Mouse (Mus musculus) liver, embryonic 16.5 days (tissue): Measurements from ENCODE around the gene Il17rc. TPM values are rescaled to one million over a fixed set of nuclear protein-coding genes. Genes with fewer than 3 reads are reported as not detected.

Experiments
- ATAC-seq: fragments of 200-750 bp; cut with Nextera tagmentation; 2 replicates; pipeline ENCODE4 v1.8.0; 2017; ENCODE audit warnings: low read depth, mild to moderate bottlenecking, moderate number of reproducible peaks, moderate library complexity
- H3K27ac ChIP-seq: fragments of 300-500 bp; sonication (generic); 2 replicates; pipeline ENCODE4 v1.5.1; 2014; ENCODE audit warnings: mild to moderate bottlenecking, low read length
- H3K27me3 ChIP-seq: fragments of 300-500 bp; sonication (generic); 2 replicates; pipeline ENCODE4 v1.6.1; 2014; ENCODE audit warnings: low read depth, low read length, mixed read lengths; ENCODE audit not compliant: control insufficient read depth, insufficient read depth
- H3K36me3 ChIP-seq: fragments of 300-500 bp; sonication (generic); 2 replicates; pipeline ENCODE4 v1.6.1; 2014; ENCODE audit warnings: mild to moderate bottlenecking; ENCODE audit not compliant: control insufficient read depth, insufficient read depth
- H3K4me1 ChIP-seq: fragments of 300-500 bp; sonication (generic); 2 replicates; pipeline ENCODE4 v1.6.1; 2014; ENCODE audit warnings: low read depth, low read length, mixed read lengths; ENCODE audit not compliant: control insufficient read depth
- H3K4me2 ChIP-seq: fragments of 300-500 bp; sonication (generic); 2 replicates; pipeline ENCODE4 v1.6.1; 2014; ENCODE audit warnings: low read depth, low read length, mixed read lengths
- H3K4me3 ChIP-seq: fragments of 300-500 bp; sonication (generic); 2 replicates; pipeline ENCODE4 v1.5.1; 2014; ENCODE audit warnings: low read depth, mild to moderate bottlenecking, low read length
- H3K9ac ChIP-seq: fragments of 300-500 bp; sonication (generic); 2 replicates; pipeline ENCODE4 v1.6.1; 2014; ENCODE audit warnings: low read depth, low read length
- H3K9me3 ChIP-seq: fragments of 300-500 bp; sonication (generic); replicated peaks from 2 replicates; pipeline ENCODE4 v1.6.1; 2016; ENCODE audit warnings: low read length; ENCODE audit not compliant: control insufficient read depth
- WGBS: fragments of 180-500 bp; shearing (Covaris S2); extraction: QIAGEN DNeasy Blood & Tissue Kit; methylation state at CpG from one replicate; pipeline ENCODE4 v1.1.7; 2014; ENCODE audit not compliant: insufficient replicate concordance; 5-methylcytosine and 5-hydroxymethylcytosine counted together
- polyA plus RNA-seq: library from polyadenylated mRNA; unstranded; fragments of >200 nt; fragmentation: Nextera tagmentation; extraction: Ambion mirVana; gene quantifications from 2 replicates; pipeline ENCODE4 v1.2.1, GENCODE M21; 2015

Il17rc gene
- polyA plus RNA-seq, 1 experiment from 2014 or later = 11.9 TPM

- H3K27me3 ChIP-seq = no peaks in the 10 kb centered on the region
- H3K9me3 ChIP-seq = no peaks in the 10 kb centered on the region
- ATAC-seq = no peak
- H3K4me2 ChIP-seq = no peak overlapping the region
- H3K36me3 ChIP-seq = no peaks in the 10 kb centered on the region
- H3K9ac ChIP-seq = no peak overlapping the region
- 48% methylated on average over 3 of the region's 3 CpGs for WGBS
- H3K27ac ChIP-seq = no peak overlapping the region
- H3K4me3 ChIP-seq = no peak overlapping the region
- H3K4me1 ChIP-seq = no peaks in the 10 kb centered on the region
Observed at GRCm38 (mm10) chr6:113433661-113434060, 37.6 kb upstream of the Il17rc start.

GRCm38 (mm10) chr6:113434691-113435090 is 36.5 kb upstream of the Il17rc start:
- H3K27ac ChIP-seq = no peak overlapping the region
- no peaks in the 10 kb centered on the region for H3K9me3 ChIP-seq
- no peaks in the 10 kb centered on the region for H3K36me3 ChIP-seq
- H3K4me2 ChIP-seq = no peak overlapping the region
- no peak for ATAC-seq
- H3K9ac ChIP-seq = no peak overlapping the region
- no peaks in the 10 kb centered on the region for H3K27me3 ChIP-seq
- 50% methylated on average over 7 of the region's 7 CpGs for WGBS
- no peaks in the 10 kb centered on the region for H3K4me1 ChIP-seq
- H3K4me3 ChIP-seq = no peak overlapping the region

DNA sequence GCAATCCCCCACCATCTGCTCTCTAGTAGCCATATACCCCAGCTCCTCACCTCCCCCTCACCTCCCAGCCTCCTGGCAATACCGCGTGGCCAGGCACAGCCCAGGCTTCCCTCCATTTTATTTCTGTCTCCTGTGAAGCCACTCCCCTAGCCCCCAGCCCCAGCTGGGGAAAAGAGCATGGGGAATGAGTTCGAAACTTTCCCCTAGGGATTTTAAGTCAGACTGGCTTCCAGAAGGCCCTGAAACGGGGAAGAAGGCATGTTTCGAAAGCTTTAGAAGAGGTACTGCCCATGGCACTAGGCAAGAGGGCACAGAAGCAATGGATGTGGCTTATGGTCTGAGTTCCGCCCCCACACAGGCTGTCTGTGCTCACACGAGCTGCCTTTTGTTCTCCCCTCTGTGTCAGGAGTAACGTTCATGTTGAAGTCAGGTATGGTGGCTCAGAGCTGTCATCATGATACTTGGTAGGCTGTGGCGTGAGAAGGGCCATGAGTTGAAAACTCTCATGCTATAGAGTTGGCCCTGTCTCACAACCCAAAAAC is 35.5 kb upstream of the Il17rc start, which contains the start of gene Cidec:
Cidec (minus strand) TSS at position 97 of the 542 bp plus-strand sequence.
- WGBS = 53% methylated on average over 9 of the region's 9 CpGs
- Histone ChIP-seq H3K27ac (no peak within 1 kb of the TSS), H3K27me3 (no peaks in the 10 kb centered on the region), H3K36me3 (no peaks in the 10 kb centered on the region), H3K4me1 (no peaks in the 10 kb centered on the region), H3K9me3 (no peaks in the 10 kb centered on the region), H3K4me2 (no peak within 1 kb of the TSS), H3K4me3 (no peak within 1 kb of the TSS), H3K9ac (no peak within 1 kb of the TSS)
- no peak for ATAC-seq

DNA sequence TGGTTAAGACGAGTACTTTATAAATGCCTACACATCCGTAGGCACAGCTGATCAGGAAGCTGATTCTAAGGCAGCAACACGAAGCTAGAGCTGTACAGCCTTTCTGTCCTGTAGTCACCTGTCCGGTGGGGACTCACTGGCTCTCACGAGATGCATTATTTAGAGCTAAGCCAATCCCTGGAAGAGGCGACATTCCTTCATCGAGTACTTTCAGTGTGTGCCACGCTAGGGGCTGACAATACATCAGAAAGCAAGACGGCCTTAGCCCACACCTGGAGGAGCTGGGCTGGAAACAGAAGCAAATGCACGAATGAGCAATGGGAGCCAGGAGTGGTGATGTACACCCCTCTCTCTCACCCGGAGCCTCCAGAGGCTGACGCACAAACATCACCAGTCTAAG is 34.1 kb upstream of the Il17rc start:
- Histone ChIP-seq H3K4me3 (no peak overlapping the region), H3K9me3 (no peaks in the 10 kb centered on the region), H3K27ac (no peak overlapping the region), H3K4me2 (no peak overlapping the region), H3K36me3 (no peaks in the 10 kb centered on the region), H3K27me3 (no peaks in the 10 kb centered on the region), H3K4me1 (peaks cover 3% of the 10 kb centered on the region; the same call in 1 of the 2 replicates), H3K9ac (no peak overlapping the region)
- 64% methylated on average over 12 of the region's 12 CpGs for WGBS
- ATAC-seq = no peak

GRCm38 (mm10) chr6:113438721-113439430 is 32.4 kb upstream of the Il17rc start:
- Histone ChIP-seq H3K9me3 (no peaks in the 10 kb centered on the region), H3K4me1 (peaks cover 15% of the 10 kb centered on the region), H3K4me2 (no peak overlapping the region), H3K36me3 (no peaks in the 10 kb centered on the region), H3K9ac (no peak overlapping the region), H3K27ac (no peak overlapping the region), H3K4me3 (no peak overlapping the region), H3K27me3 (no peaks in the 10 kb centered on the region)
- WGBS = 46% methylated on average over 12 of the region's 12 CpGs
- ATAC-seq = no peak

DNA sequence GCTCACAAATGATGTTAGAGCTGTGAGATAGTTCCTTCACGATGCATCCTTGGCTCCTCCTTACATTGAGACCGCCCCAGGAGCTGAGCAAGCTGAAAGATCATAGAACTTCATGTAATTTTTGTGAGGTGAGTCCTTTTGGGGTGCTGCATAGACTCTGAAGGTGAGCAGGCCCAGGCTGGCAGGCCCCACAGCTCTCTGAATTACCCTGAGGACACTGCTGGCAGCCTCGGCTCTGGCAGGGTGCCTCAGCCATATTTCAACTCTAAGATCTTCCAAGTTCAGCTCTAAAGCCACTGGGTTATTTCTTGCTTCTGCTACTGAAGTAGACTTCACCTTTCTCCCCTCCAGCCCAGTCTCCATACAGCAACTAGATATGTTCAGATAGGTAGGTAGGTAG is 30.5 kb upstream of the Il17rc start:
- Histone ChIP-seq H3K9me3 (no peaks in the 10 kb centered on the region), H3K4me1 (peaks cover 15% of the 10 kb centered on the region), H3K4me3 (no peak overlapping the region), H3K9ac (no peak overlapping the region), H3K27ac (no peak overlapping the region), H3K4me2 (no peak overlapping the region), H3K36me3 (no peaks in the 10 kb centered on the region), H3K27me3 (no peaks in the 10 kb centered on the region)
- WGBS = 76% methylated on average over 3 of the region's 3 CpGs
- ATAC-seq = no peak

DNA sequence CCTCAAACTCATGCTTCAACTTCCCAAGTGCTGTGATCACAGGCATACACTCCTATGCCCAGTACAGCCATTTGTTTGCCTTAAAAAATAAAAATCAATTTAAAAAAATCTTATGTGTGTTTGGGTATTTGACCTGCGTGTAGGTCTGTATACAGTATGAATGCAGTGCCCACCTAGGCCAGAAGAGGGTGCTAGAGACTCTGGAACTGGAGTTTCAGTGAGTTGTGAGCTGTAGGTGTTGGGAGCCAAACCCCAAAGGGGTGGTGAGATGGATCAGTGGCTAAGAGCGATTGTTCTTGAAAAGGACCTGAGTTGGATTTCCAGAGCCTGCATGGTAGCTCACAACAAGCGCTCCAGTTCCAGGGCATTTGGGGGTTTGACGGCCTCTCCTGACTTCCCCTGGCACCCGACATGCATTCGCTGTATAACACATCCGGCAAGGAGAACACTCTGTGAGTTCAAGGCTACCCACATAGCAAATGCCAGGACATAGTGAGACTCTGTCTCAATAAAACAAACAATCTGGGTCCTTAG is 30.0 kb upstream of the Il17rc start:
- Histone ChIP-seq H3K4me1 (peaks cover 15% of the 10 kb centered on the region), H3K9ac (no peak overlapping the region), H3K9me3 (no peaks in the 10 kb centered on the region), H3K4me2 (no peak overlapping the region), H3K36me3 (no peaks in the 10 kb centered on the region), H3K4me3 (no peak overlapping the region), H3K27me3 (no peaks in the 10 kb centered on the region), H3K27ac (no peak overlapping the region)
- WGBS = 51% methylated on average over 7 of the region's 7 CpGs
- 0 out of 2 replicates have a peak, but pooled peaks have one; percentile 35 for ATAC-seq

DNA sequence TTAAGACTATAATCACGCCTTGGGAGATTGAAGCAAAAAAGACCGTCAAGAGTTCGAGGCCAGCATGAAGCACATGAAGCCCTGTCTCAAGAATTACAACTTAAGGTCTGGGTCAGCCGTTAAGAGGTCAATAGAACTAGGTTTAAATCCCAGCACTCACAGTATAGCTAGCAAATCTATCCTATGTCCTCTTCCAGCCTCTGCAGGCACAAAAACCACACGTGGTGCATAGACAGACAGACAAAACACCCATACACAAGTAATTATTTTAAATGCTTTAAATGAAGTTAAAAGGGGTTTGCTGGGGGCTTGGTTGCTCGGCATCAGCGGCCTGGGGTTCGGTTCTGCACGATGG is 29.2 kb upstream of the Il17rc start:
- WGBS = 35% methylated on average over 9 of the region's 9 CpGs
- H3K9ac ChIP-seq = peak overlapping the region; percentile 89
- peaks cover 2% of the 10 kb centered on the region; the same call in 1 of the 2 replicates for H3K36me3 ChIP-seq
- H3K4me3 ChIP-seq = peak overlapping the region; percentile 83
- 0 out of 2 replicates have a peak overlapping the region, but pooled peaks have one; percentile 26 for H3K27ac ChIP-seq
- H3K9me3 ChIP-seq = no peaks in the 10 kb centered on the region
- peak; percentile 7; the same call in 1 of the 2 replicates for ATAC-seq
- peak overlapping the region; percentile 89 for H3K4me2 ChIP-seq
- H3K4me1 ChIP-seq = peaks cover 15% of the 10 kb centered on the region
- no peaks in the 10 kb centered on the region for H3K27me3 ChIP-seq

- peak; percentile 88 for ATAC-seq
- H3K36me3 ChIP-seq = peaks cover 7% of the 10 kb centered on the region
- 0 out of 2 replicates have a peak within 1 kb of the TSS, but pooled peaks have one; percentile 26 for H3K27ac ChIP-seq
- H3K9me3 ChIP-seq = no peaks in the 10 kb centered on the region
- H3K9ac ChIP-seq = peak within 1 kb of the TSS; percentile 89
- H3K27me3 ChIP-seq = no peaks in the 10 kb centered on the region
- peaks cover 15% of the 10 kb centered on the region for H3K4me1 ChIP-seq
- H3K4me3 ChIP-seq = peak within 1 kb of the TSS; percentile 83
- WGBS = under 1% methylated on average over 45 of the region's 45 CpGs
- H3K4me2 ChIP-seq = peak within 1 kb of the TSS; percentile 89
Observed at GRCm38 (mm10) chr6:113442442-113443090, 28.7 kb upstream of the Il17rc start, which contains the start of gene Jagn1. Jagn1 (plus strand) TSS chr6:113442569.
